Mouse (Mus musculus): Measurements from ENCODE around the gene Trim29.

Trim29 gene

DNA sequence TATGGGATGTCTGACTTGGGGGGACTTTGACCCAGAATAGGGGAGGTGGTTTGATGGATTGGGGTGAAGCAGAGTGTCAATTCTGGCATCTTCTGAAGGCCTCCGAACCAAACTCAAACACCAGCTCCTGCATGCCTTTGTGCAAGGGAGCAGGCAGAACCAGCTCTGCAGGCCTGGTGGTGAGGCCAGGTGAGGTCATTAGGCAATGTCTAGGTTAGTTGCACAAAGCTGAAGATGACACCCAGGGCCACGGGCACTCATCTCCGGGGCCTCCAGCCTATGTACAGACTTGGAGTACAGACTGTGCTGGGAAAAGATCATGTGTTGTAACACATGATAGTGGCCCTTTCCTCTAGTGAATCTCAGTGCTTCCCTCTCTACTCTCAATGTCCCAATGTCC is 3.2 kb downstream of the Trim29 start:
- WGBS: 94% methylated on average over 3 of the region's 3 CpGs

DNA sequence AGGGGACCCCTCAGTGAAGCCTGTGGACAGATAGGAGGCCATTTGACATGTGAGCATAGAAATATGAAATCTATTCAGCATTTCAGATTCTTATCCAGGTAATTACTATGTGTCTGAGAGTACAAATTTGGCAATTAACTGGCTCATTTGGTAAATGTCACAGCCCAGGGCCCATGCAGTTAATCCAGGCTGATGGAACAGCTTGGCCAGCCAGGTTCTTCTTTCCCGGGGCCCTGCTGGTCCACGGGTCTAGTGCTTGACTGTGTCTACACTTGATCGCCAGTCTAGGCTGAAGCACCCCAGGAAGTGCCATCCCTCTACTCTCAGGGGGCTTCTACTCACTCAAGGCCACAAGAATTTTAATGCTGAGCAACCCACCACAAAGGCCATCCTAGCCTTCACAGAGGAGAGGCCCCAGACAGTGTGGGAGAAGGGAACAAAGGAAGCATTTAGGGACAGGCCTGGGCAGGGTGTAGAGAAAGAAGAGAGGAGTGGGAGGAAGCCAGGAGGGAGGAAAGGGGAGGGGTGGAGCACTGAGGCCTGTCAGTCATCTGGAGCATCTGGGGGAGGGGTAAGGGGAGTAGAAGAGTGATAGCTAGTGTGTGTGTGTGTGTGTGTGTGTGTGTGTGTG is 4.8 kb downstream of the Trim29 start:
- 79% methylated on average over 3 of the region's 3 CpGs for WGBS

DNA sequence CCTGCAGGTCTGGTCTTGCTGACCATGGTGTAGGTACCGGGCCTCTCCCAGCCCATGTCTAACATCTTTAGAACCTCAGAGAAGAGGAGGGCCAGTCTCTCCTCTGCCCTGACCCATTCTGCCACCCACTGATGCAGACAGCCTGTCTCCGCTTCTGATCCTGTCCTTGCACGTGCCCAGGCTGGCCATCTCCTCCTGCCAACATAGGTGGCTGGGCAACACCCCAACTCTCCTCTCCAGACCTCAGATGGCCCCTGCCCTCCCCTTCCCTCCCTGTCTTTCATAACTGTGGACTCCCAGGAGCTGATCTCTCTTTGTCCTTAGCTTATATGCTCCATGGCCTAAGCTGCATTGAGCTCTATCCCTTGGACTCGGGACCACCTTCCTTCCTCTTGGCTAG is 5.8 kb downstream of the Trim29 start:
- WGBS: 88% methylated on average over 4 of the region's 4 CpGs

DNA sequence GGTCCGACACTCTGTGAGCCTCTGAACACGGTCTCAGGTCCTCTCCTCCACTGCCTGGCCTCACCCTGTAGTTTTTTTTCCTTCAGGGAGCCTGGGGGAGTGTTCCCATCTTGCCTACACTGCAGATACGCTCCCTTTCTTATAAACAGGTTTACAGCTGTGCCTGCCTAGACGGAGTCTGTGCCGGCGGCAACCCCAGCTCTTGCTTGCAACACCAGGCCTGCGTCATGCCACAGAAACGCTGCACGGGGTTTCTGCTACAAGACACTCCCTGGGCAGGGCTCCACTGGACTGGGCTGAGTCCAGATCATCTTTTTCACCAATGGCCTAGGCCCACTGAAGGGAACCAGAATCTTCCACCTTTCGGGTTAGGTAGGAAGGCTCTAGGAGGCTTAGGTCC is 8.0 kb downstream of the Trim29 start:
- WGBS: 81% methylated on average over 10 of the region's 10 CpGs

DNA sequence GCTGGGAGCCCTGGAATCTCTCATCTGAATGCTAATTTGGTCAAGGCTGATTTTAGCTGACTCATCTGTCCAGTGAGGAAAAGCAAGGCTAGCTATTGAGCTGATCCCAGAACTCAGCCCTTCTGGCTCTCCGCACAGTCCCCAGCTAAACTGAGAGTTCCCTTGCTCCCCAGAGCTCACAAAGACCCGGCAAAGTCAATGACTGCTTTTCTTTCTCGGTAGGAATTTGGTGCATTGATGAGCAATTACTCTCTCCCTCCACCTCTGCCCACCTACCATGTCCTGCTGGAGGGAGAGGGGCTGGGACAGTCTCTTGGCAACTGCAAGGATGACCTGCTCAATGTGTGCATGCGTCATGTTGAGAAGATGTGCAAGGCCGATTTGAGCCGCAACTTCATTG is 11.3 kb downstream of the Trim29 start:
- WGBS: 82% methylated on average over 6 of the region's 6 CpGs

DNA sequence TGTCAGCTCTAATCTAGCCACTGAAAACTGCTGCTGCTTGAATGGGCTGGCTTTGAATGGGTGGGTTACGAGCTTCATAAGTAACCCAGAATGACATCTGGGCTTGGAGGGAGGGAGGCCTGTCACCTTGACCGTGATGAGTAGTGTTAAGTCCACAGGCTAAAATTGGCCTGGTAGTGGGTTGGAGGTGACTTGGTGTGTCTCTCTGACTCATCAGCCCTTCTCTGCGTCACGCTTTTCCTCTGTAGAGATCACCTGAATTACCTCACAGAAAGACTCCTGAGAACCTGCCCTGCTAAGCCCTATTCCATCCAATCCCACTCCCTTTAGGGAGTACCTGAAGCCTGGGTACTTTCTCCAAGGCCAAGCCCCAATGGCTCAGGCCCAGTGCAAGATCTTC is 12.0 kb downstream of the Trim29 start:
- 89% methylated on average over 4 of the region's 4 CpGs for WGBS

DNA sequence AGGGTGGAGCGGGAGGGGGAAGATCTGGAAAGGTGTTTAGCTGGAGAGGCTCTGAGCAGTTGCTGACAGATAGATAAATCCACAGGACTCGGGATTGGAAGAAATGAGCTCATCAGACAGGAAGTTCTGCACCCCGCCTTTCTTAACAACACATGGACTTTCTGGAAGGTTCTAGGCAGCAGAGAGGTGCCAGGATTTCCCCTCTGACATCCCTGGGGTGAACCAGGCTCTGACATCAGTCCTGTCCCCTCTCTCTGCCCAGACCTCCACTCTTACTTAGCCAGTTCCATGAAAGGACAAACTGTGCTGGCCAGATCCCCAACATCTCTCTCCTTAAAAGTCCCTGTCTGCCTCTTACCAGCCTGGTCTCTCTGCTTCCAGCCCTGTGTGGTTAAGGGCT is 14.8 kb downstream of the Trim29 start:
- 84% methylated on average over 3 of the region's 3 CpGs for WGBS

DNA sequence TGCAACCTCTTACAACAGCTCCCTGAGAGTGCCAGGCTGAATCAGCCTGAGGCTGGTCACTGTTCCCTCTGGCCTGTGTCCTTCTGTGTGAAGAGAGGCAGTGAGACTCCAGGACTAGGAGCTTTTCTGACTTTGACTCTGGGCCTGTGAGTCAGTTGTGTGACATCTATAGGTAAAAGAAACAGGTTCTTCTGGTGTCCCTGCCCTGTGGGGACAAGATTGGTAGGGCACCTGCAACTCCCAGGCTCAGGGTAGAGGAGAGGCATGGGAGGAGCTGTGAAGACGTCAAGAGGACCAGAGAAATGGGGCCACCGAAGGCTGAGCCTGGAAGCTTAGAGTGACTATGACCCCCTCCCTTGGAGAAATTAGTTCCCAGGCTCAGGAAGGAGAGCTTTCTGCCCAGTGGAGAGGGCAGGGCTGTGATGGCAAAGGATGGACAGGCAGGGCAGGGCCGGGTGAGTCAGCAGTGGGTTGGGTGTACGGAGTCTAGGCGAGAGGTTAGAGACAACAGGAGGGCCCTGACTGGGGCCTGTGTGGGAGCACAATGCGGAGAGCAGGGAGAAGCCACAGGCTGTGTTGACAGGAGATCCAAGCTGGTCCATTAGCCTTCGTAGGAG is 15.5 kb downstream of the Trim29 start:
- WGBS: 86% methylated on average over 7 of the region's 7 CpGs

DNA sequence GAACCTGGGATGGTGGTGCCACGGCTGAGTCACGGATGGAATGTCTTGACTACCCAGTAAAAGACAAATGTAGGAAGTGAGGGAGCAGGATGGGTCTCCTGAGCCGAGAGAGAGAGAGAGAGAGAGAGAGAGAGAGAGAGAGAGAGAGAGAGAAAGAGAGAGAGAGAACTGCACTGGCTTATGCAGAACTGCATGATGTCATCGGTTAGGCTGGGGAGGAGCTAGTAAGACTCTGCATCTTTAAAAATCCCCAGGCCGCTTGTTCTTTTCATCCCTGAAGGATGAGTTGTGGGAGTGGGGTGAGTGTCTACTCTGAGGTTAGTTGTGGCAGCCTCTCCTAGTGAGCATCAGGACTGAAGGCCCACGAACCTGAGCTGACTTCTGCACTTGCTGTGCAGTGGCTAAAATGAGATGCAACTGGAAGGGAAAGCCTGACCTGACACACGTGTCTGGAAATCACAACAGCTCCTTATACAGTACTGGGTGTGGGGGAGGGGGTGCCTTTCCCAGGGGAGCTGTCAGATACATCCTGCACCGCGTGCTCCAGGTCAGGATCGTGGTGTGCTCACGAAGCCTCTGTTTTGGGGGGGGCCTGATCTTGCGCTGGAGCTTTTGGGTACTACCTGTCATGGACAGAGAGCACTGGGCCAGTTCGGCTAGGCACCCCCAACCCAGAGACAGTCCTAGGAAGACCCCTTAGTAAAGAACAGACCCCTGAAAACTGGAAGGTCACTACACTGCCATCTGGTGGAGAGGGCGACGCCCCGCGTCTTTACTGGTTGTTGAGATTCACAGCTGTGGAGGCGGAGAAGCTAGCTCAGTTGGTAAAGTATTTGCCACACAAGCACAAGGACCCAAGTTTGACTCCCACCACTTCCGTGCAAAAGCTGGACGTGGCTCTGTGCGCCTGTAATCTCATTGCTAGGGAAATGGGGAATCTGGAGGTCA is 16.8 kb downstream of the Trim29 start:
- WGBS: 58% methylated on average over 21 of the region's 21 CpGs

DNA sequence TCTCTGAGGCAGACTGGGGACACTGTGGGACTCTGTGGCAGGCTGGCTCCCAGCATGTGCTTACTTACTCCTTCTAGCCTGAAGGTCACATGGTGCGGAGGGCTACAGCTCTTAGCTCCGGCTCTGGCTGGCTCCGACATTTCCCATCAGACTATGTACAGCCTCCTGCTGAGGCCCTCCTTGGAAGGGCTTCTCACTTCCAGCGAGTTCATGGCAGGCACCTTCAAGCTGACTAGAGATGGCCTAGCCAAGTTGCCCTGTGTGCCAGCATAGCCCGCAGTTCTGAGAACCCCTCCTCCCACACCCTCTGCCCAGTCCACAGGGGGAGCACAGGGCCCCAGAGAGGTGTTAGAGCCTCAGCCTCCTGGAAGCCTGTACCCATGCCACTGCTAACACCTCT is 19.8 kb downstream of the Trim29 start:
- 62% methylated on average over 5 of the region's 5 CpGs for WGBS

DNA sequence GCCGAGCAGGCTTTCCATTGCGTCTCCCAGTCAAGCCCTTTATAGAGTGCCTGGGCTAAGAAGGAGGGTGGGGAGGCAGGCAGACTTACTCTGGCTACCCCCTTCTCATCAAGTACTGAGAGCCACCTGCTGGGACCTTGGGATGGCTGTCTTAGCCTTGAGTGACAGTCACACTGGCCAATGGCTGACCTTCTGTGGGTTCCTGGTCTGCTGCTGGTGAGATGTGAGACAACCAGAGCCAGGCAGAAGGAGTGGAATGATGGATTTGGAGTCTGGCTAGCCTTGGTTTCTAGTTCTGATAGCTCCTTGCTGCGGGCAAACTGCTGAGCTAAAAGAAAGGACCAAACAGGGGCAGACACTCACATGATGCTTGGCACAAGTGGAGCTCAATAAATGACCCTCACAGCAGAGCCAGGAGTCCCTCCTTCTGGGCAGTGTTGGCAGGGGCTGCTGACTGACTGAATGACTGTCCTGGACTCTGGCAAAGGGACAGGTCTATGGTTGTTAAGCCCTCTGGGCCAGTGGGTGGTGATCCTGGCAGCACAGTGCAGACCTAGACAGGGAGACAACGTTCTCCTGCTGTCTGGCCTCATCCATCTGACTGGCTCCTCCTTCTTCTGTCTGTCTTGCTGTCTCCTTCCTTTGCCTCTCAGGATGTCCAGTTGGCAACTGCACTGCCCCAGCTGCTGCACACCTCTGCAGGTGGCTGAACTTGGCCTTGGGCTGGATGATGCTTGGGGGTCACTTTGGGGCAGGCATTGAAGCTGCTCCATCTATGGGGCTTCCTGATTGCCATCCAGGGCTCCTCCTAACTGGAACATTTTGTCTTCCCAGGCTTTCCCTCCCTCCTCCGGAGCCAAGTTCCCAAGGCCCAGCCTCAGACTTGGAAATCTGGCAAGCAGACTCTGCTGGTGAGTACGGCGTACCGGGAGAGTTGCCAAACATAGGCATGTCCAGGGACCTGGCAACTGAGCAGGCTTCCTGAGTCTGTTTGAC is 21.1 kb downstream of the Trim29 start:
- 58% methylated on average over 8 of the region's 8 CpGs for WGBS

DNA sequence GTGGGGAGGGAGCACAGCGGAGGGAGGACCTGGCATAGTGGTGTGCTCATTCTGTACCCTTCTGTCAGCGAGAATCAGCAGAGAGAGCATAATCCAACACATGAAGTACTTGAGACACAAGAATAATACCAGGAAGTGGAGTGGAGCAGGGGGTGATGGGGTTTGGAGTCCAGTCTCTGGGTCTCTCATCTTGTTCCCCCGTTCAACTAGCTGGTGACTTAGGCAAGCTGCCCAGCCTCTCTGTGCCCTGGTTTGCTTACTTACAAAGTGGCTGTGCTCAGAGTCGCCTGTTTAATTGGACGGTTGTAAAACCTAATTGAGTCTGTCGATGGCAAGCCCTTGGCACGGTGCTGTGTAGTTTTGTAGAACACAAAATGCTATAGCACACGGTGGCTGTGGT is 23.8 kb downstream of the Trim29 start:
- WGBS: 55% methylated on average over 8 of the region's 8 CpGs

DNA sequence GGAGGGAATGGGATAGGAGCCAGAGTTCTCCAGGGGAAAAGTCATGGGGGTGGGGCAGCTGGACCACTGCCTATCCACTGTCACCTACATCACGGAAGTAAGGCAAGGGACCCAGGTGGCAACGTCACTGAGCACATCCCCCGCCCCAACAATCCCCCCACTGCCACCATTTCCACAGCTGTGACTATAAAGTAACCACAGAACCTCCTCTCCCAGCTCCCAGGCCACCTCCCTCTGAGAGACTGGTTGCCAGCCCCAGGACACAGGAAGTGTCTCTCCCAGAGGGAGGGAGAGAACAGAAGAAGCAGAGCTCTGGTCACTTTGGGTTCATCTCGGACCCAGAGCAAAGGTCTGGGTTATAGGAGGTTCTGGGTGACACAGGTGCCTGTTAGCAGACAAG is 27.0 kb downstream of the Trim29 start:
- 87% methylated on average over 4 of the region's 4 CpGs for WGBS

DNA sequence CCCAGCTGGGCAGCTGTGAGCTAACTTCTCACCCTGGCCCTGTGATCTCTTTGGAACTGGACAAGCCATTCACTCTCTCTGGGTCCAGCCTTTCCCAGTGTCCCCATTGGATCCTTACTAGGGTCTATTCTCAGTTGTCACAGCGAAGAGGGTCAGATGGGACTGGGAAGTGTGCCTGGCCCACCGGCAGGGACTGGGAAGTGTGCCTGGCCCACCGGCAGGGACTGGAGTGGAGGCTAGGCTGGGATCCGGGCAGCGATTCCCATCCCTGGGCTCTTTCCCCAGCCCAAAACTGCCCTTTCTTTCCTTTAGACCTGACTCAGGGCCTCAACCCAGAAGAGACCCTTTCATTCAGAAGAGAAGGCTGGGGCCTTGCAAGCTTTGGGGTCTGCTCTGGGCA is 27.4 kb downstream of the Trim29 start:
- WGBS: 71% methylated on average over 5 of the region's 5 CpGs

DNA sequence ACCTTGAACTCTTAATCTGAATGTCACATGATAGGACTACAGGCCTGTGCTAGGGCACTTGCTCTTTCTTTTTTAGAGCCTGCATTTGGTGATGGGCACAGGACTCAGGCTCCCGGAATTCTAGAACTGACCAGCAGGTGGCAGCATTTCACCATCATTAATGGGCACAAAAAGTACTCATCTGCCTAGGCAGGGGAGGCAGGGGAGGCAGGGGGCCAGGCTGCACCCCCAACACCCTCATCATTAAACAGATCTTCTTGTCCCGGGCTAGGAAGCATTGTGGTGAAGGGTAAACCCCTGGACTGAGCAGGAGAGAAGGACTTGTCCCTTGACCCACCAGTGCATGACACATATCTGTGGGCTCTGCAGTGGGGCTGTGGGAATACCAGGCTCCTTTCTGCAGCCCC is 29.0 kb downstream of the Trim29 start:
- 0% methylated on average over 2 of the region's 2 CpGs for WGBS

DNA sequence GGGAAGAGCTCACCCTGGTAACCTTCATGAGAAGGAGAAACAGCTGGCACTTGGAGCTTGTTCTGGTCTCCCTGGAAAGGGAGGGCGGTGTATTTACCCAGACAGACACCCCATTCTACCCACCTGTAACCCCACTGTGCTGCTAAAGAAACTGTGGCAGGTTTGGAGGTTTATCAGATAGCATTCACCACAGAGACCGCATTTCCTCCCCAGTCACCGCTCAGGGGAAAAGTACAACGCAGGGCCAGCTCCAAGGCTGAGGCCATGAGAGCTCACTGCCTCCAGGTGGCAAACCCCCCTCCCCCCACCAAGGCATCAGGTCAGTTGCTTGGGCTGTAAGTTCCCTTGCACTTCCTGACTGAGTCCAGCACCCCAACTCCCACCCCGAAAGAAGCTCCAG is 39.4 kb downstream of the Trim29 start:
- 66% methylated on average over 5 of the region's 5 CpGs for WGBS

DNA sequence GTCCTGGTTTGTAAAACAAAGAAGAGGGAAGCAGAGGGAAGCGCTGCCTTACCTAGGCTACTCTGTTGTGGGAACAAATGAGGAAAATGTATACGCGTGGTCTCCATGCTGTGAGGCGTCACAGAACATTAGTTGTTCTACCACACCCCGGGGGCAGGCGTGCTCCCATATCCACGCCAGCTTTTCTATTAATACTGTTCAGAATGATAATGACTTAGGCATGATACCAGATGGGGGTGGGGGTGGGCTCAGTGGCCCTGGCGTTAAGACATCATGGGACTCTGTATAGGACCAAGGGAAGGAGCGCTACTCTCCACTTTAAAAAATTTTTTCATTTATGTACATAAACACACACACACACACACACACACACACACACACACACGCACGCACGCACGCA is 40.4 kb downstream of the Trim29 start:
- WGBS: 80% methylated on average over 13 of the region's 13 CpGs

DNA sequence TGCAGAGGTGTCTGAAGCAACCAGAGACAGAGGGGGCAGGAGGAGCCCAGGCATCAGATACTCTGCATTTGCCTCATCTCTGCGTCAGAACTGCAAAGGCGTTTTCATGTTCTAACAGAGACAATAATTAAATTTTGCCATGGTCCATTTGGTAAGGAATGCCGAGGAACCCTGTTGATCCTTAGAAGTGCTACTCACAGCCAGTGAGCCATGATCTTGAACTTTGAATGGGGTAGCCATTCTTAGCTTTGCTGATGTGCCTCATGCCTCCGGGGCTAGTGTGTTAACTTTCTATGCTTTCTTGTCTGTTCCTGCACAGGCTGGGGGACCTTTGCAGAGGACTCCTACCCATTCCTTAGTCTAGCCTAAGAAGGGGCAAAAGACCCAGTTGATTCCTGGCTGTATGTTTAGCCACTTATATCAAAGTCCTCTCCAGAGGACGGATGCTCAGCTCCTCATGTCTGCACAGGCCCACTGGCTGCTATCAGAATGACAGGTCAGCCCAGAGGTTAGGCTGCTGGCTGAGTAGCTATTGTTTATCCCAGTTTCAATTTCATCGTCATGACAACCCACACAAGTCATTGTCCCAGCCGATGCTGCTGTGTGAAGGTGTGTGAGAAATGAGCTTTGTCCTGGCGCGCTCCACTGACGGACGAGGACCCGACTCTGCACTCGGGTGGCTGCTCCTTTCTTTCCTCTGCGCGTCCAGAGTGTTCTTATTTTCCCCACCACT is 48.1 kb downstream of the Trim29 start:
- 68% methylated on average over 15 of the region's 15 CpGs for WGBS

DNA sequence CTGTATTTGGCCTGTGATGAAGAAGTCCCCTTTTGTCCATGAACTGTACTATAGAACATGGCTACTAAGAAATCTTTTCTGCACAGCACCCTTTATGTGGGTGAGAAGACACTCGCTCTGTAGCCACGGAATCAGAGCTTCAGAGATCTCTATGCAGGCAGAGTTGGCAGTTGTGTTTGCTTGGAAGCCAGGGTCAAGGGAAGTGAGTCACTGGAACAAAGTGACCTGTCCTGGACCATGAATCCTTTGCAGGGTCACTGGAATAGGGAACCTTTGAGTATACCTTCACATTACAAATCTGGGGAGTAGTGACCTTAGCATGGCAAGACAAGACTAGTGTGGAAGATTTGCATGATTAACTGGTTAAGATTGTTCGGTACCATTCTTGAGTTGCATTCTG is 58.1 kb downstream of the Trim29 start:
- WGBS: 86% methylated on average over 3 of the region's 3 CpGs

DNA sequence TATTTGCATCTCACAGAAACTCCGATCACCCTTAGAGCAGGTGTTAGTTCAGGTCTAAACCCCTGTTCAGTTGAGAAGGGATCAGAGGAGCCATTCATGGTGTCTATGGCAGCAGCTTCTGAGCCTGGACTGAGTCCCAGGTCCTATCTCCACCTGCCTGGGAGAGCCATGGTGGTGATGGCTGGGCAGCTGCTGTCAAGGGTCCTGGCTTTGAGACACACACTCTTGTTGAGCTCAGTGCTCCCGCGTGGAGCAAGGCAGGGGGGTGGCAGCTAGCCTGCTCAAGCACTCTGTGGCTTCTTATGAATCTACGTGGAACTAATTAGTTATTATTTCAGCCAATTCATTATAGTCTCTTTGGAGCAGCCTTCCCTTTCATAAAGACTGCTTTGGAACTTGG is 73.2 kb downstream of the Trim29 start:
- WGBS: 71% methylated on average over 4 of the region's 4 CpGs

DNA sequence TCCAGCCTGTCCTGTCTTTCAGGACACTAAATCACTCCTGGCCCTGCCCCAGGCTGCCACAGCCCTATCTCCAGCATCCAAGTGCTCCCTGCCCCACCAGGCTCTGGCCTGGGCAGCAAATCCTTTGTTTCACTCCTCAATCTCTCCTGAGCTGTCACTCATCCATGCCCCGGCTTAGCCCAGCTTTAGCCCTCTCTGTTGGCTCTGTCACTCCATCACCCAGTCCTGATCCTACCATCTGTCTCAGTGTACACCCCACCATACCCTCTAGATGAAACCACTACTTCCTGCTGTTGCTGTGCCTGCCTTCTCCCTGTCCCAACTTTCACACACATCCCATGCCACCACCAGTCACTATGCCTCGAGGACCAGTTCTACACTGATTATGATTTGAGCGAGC is 73.8 kb downstream of the Trim29 start:
- 83% methylated on average over 3 of the region's 3 CpGs for WGBS

Measured in cerebral cortex, adult 2 months (tissue).